ENCODE assay signal across 21 mouse cellular contexts in the genomic region with DNA sequence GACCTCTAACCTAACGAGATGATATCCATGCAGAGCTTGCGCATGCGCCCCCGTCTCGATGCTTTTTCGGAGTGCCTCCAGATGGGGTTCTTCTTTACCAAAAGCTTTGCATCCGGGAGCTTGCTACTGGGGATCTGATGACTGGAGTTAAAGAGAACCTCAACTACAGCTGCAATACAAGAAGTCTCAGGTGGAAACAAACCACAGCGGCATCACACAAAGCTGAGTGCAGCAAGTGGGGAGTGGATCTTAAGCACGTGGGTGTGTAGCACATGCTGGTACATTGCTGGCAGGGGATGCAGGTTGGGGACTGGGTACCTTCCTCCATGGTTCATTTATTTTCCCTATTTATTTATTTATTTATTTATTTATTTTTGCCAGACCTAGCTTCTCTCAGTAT. TPM values are rescaled to one million over a fixed set of nuclear protein-coding genes. Genes with fewer than 3 reads are reported as not detected.
DNase-seq lines count a peak whose midpoint lies in the region; ATAC-seq lines count a peak whose summit lies in the region.
"Had no signal": no experiment of that assay in that cellular context is flagged by ENCODE, and none has a peak within 500 bp of the region (broad histone marks: within the 10 kb centered on the region; RNA-seq: fewer than 3 reads in every experiment).

No protein-coding gene starts in this region.

- H3K27ac ChIP-seq in heart, embryonic 10.5 days = no peak overlapping the region
- H3K27ac ChIP-seq: hindbrain, embryonic 10.5 days; kidney, embryonic 15.5 days; stomach, postnatal 0 days had no signal

- no peak for ATAC-seq in CD4-positive, CD25-positive, alpha-beta regulatory T cell, adult 4 months
- ATAC-seq in activated CD4-positive, CD25-positive, alpha-beta regulatory T cell, adult 4 months = no peak
- ATAC-seq: forebrain, postnatal 0 days; hindbrain, embryonic 16.5 days; intestine, embryonic 16.5 days; liver, postnatal 0 days; Patski had no signal

- H3K9me3 ChIP-seq in heart, embryonic 10.5 days = no peaks in the 10 kb centered on the region
- H3K9me3 ChIP-seq: hindbrain, embryonic 10.5 days; kidney, embryonic 15.5 days had no signal

- no peaks in the 10 kb centered on the region for H3K27me3 ChIP-seq in heart, embryonic 10.5 days (ENCODE audit: insufficient read depth, poor library complexity, severe bottlenecking)
- H3K27me3 ChIP-seq: kidney, embryonic 15.5 days; Patski had no signal

- H3K36me3 ChIP-seq in heart, embryonic 10.5 days = no peaks in the 10 kb centered on the region
- H3K36me3 ChIP-seq: hindbrain, embryonic 10.5 days; kidney, embryonic 15.5 days had no signal

- DNase-seq in CD4-positive, CD25-positive, alpha-beta regulatory T cell, adult 2 months (ENCODE audit: low read depth, low spot score) = peak; percentile 29
- DNase-seq in T-cell, adult 2 months (ENCODE audit: low spot score) = peak; percentile 33
- DNase-seq in induced T-regulatory cell, adult 2 months (ENCODE audit: low read depth) = peak; percentile 10
- DNase-seq in thymus, postnatal 14 days = peak; percentile 69
- DNase-seq in heart, embryonic 10.5 days (ENCODE audit: low spot score) = no peak
- DNase-seq in layer of hippocampus, adult 8-10 months (ENCODE audit: low spot score in 2 of 2) = no peak
- DNase-seq: adrenal gland, postnatal 14 days; cerebellum, adult 8-10 months; forebrain, postnatal 0 days; gastrocnemius, postnatal 25 days; layer of hippocampus, postnatal 36 days; liver, postnatal 0 days; lung, postnatal 10 days had no signal

- 84% methylated on average over 9 of the region's 9 CpGs for WGBS in heart, embryonic 10.5 days

- no peak overlapping the region for H3K4me3 ChIP-seq in heart, embryonic 10.5 days
- H3K4me3 ChIP-seq: hindbrain, embryonic 10.5 days; kidney, embryonic 15.5 days had no signal

- peaks cover 15% of the 10 kb centered on the region for H3K4me1 ChIP-seq in heart, embryonic 10.5 days

RNA-seq across cellular contexts. Expression of gene Arhgap5, which starts 22.9 kb away (rescaled TPM):
- 10 to 100 TPM; 21.9 to 25.3 TPM for polyA plus RNA-seq in CD4-positive, CD25-positive, alpha-beta regulatory T cell, adult 4 months (2017; shearing (Covaris generic))
- 10 to 100 TPM; 19.4 to 20.3 TPM for polyA plus RNA-seq in activated CD4-positive, CD25-positive, alpha-beta regulatory T cell, adult 4 months (2017; shearing (Covaris generic))
- 38.7 and 39.0 TPM in 2 replicates for polyA plus RNA-seq in heart, embryonic 10.5 days (2016; fragmentation: Nextera tagmentation; extraction: Ambion mirVana)
- total RNA-seq in layer of hippocampus, adult 8-10 months (2022) = 100 to 1,000 TPM; 143 to 148 (median 147) TPM

Comparison
In these comparisons a context has a peak if more than half of its experiments do, and no peak if none do; other contexts are left out.
1. DNase-seq: peak in CD4-positive, CD25-positive, alpha-beta regulatory T cell, adult 2 months (single experiment), T-cell, adult 2 months (single experiment), induced T-regulatory cell, adult 2 months (single experiment) and thymus, postnatal 14 days (single experiment); none in heart, embryonic 10.5 days (single experiment) and layer of hippocampus, adult 8-10 months (0 of 2).